ENCODE assay signal across 8 mouse cellular contexts in the genomic region with DNA sequence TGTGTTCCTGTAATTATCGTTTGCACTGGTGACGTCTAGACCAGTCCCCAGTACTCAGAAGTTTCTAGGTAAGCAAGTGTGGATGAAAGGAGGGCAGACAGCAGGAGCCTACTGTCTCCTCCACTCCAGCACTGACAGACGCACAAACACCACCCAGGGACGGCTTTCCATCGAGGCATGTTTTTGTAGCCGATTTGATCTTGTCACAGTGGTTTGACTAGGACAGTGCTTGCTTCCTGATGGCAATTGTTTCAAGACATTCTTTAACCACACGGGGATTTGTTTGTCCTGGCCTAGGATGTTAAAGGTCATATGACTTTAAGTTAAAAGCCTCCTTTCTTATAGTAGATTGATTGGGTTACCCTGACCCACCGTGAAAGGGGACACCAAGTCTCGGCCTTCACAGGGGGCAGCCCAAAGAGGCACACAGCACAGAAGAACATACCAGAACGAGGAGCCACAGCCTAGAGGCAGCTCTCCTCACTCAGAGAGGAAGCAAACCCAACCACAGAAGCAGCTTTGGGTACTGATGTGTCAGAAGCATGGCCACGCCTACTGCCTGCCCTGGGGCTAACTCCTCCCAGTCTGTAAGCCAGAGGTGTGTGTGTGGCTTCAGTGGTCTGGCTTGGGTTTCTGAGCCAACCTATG.
DNase-seq lines count a peak whose midpoint lies in the region.

No protein-coding gene starts in this region.

- DNase-seq in kidney, adult 18-20 months, result peak; percentile 30
- DNase-seq in kidney, adult 11 months, result no peak
- DNase-seq in induced T-regulatory cell, adult 2 months (ENCODE audit: low read depth), result peak; percentile 94
- peak; percentile 58 to 66 for DNase-seq in lung, postnatal 4 days
- peak; percentile 89 for DNase-seq in thymus, postnatal 4 days
- no peak for DNase-seq in cerebellum, postnatal 25 days
- DNase-seq in adipocyte (ENCODE audit: low spot score), result no peak
- DNase-seq in urinary bladder, adult 18-20 months (ENCODE audit: low spot score in 2 of 2), result no peak

Comparison
In these comparisons a context has a peak if more than half of its experiments do, and no peak if none do; other contexts are left out.
1. DNase-seq: peak in kidney, adult 18-20 months (single experiment), induced T-regulatory cell, adult 2 months (single experiment), lung, postnatal 4 days (2 of 2) and thymus, postnatal 4 days (single experiment); none in kidney, adult 11 months (single experiment), cerebellum, postnatal 25 days (0 of 2), adipocyte (single experiment) and urinary bladder, adult 18-20 months (0 of 2).